Mouse (Mus musculus) frontal cortex, postnatal 10 days (tissue): ENCODE measurements at regions not wholly inside any gene's neighbourhood (a gene's known extent, or its start where the extent isn't known, plus 50 kb on each side); places are given as distances from the start of the nearest gene placed in this dataset.

ENCODE experiments used
- DNase-seq, 2 experiments: peaks; one replicate each; pipeline ENCODE4 v3.0.0; 2022; ENCODE audit warnings: low spot score in 2 of 2, mixed read lengths in 1 of 2

GRCm38 (mm10) chr9:47387716-47388300 lies 142.2 kb upstream of the Cadm1 start:
- DNase-seq, result no peak

DNA sequence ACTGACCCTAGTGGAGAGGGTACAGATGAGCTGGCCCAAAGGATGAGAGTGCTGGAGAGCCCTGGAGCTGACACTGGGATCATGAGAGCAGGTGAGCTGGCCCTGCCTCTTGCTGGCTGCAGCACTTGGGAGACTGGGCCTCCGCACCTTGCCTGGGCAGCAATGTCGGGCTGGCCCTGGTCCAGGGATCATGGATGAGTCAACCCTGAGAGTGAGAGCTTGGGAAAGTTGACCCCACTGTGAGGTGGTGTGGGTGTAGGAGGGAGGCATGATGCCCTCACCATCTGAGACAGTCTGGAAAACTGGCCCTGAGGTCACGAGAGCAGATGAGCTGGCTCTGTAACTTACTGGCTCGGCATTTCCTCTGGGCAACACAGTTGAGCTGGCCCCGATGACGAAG lies 140.1 kb upstream of the Cadm1 start:
- no peak for DNase-seq

DNA sequence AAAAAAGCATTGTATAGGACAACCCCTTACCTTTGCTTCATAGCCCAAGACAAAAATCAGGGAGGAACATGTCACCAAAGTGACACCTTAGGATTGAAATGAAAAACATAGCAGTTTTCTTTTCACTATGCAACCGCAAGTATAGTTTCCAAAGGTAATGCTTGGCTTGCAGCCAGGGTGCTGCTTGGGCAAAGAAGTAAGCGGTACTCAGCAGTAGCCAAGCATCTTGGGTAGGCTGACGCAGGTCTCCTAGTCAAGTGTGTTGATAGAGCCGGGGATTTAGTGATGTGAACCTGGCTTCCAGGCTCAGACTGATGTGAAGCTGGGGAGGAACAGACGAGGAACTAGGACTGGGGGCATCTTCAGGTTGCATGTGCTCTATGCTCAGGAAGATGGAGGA lies 138.3 kb upstream of the Cadm1 start:
- DNase-seq, result no peak

DNA sequence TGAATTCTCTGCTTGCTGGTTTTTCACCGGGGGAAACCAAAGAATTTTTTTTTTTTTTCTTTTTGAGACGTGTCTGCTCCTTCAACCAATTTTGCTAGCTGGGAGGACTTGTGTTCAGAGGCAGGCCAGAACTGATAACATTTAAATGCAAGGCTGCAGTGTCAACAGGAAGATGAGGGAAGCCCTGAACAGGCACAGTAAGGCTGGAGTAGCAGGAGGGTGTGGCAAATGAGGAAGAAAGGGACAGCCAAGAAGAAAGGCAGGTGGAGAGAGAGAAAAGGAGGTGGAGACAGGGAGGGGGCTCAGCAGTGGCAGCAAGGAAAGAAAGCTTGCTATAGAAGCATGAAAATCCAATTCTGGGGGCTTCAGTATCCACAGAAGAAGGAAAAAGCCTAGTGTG lies 130.4 kb upstream of the Cadm1 start:
- no peak for DNase-seq

DNA sequence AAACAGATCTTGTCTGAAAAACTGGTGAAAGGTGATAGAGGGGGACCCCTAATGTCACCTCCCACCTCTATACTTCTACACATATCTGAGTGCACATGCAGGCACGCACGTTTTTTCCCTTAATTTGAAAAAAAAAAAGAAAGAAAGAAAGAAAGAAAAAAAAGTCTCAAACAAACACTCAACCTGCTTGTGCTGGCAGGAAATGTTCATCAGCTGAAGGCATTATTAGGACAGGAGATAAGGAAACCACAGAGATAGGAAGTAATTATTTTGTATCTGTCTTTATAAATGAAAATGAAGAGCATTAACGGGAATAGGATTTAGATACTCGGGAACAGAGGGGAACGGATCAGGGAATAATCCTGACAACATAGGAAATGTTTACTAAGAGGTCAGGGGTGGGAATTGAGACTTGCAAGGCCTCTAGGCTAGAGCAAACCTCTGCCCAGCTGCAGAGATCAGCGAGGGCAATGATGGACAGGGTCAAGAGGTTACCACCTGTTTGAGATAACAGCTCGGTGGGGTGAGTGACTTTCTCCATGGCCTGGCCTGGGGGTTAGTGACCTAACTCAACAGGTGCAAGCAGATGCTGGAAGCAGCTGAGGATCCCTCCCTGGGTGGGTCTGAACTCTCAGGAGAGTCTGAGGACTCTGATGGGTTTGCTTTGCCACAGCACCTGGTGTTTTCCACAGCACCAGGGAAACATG lies 129.7 kb upstream of the Cadm1 start:
- no peak for DNase-seq

- DNase-seq, result no peak
These were observed 128.5 kb upstream of the Cadm1 start for GRCm38 (mm10) chr9:47401511-47401910.

DNA sequence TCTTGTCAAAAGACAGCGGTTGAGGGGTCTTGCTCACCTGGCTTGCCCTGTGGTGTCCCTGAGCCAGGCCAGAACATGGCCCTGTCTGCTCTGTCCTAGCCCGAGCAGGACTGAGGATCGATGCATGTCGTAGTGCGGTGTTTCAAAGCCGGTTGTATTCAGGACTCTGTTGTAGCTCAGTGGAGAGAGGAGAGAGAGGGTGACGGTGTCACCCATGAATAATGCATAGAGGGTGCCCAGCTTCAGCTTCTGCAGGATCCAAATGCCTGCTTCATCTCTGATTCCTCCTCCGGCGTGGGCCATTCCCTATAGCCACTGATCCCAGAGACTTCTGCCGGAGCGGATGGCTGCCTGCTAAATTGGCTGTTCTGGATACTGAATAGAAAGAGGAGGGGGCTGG lies 126.7 kb upstream of the Cadm1 start:
- DNase-seq, result no peak

- DNase-seq, result no peak
These were observed 125.2 kb upstream of the Cadm1 start for GRCm38 (mm10) chr9:47404821-47405220.

DNA sequence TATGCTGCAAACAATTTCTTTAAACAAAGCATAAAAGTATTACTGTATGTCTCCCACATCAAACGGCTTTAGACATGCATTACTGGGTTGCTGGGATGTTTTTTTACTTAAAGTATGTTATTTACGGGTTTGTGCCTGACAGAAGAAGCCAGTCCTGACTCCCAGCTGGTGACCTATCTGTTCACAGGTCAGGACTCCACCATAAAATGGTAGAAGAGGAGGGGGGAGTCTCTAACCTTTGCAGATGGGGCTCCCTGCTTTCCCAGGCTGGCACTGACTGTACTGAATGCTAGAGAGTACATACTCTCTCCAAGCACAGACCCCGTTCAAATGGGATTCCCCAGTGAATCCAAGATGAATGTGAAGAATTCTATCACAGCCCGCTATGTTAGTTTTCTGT lies 124.4 kb upstream of the Cadm1 start:
- DNase-seq, result no peak

- peak; percentile 66 for DNase-seq
These were observed 122.8 kb upstream of the Cadm1 start for GRCm38 (mm10) chr9:47407007-47407670.

DNA sequence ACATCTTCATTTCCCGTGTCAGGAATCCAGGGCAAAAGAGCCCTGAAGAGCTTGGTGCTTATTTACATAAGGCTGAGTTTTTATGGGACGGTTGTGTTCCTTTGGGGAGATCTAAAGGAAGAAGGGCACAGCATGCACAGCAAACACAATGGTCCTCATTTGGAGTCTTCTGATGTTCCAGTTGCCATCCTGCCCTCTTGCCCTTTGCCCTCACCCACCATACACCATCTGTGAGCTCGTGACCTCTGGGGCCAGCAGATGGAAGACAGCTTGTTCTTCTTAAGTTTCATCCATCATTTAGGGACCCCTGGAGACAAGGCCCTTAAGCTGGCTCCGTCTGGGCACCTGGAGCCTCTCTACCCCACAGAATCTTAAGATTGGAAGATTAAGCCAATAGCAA lies 121.9 kb upstream of the Cadm1 start:
- DNase-seq, result no peak

GRCm38 (mm10) chr9:47409579-47409978 lies 120.4 kb upstream of the Cadm1 start:
- DNase-seq, result no peak

DNA sequence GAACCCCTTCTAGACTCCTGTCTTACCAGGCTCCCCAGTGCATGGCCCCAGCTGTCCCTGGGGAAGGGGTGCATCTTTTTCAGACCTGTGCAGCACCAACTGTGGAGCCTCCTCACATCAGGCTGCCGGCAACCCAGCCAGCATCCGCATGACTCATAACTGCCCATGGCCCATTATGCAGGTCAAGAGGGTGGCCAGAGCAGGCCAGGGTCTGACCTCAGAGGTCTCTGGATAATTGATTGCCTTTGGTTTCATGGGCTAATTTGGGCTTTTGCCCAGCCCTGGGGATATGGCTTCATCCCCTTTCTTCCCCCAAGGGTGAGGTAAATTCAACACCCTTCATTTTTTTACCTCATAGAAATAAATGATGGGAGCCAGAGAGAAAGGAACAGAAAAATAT lies 117.2 kb upstream of the Cadm1 start:
- no peak for DNase-seq

DNA sequence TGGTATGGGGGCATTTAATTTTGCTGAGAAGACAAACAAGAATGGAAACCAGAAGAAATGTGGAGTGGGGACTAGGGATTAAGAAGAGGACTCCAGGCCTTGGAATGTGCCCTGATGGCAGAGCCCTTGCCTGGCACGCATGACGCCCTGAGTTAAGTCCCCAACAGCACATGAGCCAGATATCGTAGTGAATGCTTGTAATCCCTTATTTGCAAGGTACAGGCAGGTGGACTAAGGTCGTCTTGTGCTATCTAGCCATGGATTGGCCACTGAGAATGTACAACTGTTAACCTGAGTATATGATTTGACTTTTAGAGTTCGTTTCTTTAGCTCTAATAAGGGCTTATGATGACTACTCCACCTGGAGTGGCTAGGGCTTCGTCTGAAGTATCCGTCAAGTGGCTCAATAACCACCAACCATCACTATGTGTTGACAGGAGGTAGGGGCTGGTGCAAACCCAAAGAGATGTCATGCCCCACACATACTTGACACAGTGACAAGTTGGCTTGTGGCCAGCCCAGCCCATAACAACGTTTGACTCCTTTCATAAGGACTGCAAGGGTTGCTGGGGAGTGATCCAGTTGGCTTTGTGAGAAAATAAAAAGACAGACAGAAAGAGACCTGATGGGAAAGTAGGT lies 115.5 kb upstream of the Cadm1 start:
- no peak for DNase-seq

DNA sequence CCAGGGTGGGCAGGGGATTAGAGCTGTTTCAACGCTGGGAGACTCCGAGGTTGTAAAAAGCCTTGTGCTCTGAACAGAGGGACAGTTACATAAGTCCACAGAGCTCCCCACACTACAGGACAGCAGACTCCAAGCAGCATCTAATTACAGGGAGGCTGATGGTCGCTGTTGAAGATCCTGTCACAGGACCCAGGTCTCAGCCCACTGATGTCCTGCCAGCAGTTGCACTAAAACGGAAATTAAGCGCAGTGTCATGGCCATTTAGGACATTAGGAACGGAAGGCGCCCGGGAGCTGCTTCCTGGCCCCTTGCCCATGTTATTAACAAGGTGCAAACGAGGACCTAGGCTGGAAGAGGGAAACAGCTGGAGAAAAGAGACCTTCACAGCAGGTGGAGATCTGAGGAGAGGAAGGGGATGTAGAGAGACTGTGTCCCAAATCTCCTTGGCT lies 107.8 kb upstream of the Cadm1 start:
- peak; percentile 35 to 40 for DNase-seq

DNA sequence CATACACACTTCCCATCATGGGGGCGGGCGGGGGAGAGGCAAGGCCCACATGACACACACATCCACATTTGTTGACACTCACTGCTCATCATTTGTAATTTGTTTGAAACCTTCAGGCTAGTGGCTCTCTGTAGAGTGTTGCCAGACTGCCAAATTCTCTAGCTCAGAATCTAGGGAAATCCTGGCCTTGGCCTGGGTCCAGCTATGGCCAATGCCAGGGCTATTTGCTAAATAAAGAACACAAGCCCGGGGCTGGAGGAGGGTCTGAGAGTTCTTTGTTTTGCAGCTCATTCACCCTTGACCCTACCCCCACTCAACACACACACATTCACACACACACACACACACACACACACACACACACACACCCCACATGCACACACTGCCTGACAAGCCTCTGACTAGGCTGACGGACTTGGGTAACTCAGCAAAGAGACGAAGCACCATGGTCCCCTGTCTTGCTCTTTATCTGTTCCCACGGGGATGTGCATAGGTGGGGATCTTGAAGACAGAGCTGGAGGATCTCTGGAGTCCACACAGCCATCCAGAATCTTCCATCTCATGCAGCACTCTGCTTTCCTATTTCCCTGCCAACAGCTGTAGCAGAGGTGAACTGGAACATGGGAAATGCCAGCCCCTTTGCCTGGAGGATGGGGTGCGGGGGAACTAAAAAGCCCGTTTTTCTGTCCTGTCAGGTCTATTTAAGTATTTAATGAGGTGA lies 107.1 kb upstream of the Cadm1 start:
- peak; percentile 65 to 68 for DNase-seq

GRCm38 (mm10) chr9:47423462-47423832 lies 106.5 kb upstream of the Cadm1 start:
- DNase-seq, result no peak

GRCm38 (mm10) chr9:47424191-47424590 lies 105.8 kb upstream of the Cadm1 start:
- DNase-seq, result no peak

- DNase-seq, result no peak
These were observed 103.3 kb upstream of the Cadm1 start for GRCm38 (mm10) chr9:47426712-47427111.

DNA sequence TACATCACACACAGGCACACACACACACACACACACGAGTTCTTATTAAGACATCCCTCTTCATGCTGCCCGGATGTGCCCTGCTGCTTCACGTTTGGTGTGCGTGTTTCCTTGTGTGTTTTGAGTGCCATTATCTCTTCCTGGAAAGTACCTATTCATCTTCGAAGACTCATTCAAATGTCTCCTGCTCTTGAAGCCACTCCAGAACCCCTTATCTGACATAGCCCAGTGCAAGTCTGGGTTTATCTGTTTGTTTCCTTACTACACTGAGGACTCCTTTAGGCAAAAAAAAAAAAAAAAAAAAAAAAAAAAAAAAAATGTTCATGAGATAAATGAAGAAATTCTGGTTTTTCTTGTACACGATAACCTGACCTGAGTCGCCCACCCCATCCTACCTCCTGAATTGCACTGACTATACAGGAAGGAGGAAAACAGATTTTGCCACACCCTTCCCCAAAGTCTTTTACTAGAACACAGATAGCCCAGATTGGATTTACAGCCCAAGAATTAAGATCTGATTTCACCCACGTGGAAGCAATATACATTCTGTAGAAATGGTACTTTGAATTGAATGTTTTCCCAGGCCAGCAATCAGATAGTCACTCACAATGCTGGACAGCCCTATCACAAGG lies 101.1 kb upstream of the Cadm1 start:
- no peak for DNase-seq

GRCm38 (mm10) chr9:47429691-47430090 lies 100.3 kb upstream of the Cadm1 start:
- no peak for DNase-seq

DNA sequence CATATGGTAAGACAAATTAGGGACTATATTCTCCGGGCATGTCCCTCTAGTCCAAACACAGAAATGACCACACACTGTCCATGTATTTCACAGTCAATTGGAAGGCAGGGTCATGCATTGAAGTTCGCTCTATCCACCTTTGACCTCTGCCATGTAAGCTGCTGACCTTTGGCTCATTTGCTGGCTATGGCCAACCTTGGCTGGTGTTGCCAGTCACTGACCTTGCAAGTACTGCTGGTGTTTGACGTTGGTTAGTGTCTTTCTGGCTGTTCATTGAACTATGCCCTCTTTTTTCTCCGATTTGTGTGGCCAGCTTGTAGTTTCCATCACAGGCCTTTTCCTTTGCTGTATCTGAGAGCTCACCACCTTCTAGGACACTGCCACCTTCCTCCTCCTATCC lies 97.3 kb upstream of the Cadm1 start:
- DNase-seq, result no peak
